Mouse (Mus musculus): Measurements from ENCODE around the gene Gm8108. TPM values are rescaled to one million over a fixed set of nuclear protein-coding genes. Genes with fewer than 3 reads are reported as not detected.
"Not testable (repeated sequence)": the region's sequence is repeated elsewhere in the genome, so short reads cannot be mapped to it uniquely, and the experiment has no call there.

The Gm8108 gene
- 0.18 TPM in 1 of 2 replicates, not detected in the other for polyA plus RNA-seq (2015; fragmentation: Nextera tagmentation; extraction: Ambion mirVana)

GRCm38 (mm10) chr14:4110426-4110825 lies at the start of gene Gm8108:
Gene Gm8108, plus strand, starts transcription at chr14:4110526.
- 7% methylated on average over 35 of the region's 37 CpGs for WGBS
- Histone ChIP-seq H3K9ac (peak within 1 kb of the TSS; percentile 25; the same call in 1 of the 2 replicates), H3K4me3 (peak within 1 kb of the TSS; percentile 44), H3K4me2 (replicated peaks) (peak within 1 kb of the TSS; percentile 61)
- not testable (repeated sequence) for H3K4me1 ChIP-seq; H3K9me3 ChIP-seq; H3K27me3 ChIP-seq; ATAC-seq (ENCODE audit: low FRiP score, low read depth); H3K27ac ChIP-seq; H3K36me3 ChIP-seq

GRCm38 (mm10) chr14:4083820-4084219 lies 26.5 kb upstream of the Gm8108 start, which contains the start of gene Gm3115:
Gene Gm3115, plus strand, starts transcription at chr14:4084120.
- not testable (repeated sequence) for H3K4me3 ChIP-seq; H3K27me3 ChIP-seq; H3K4me2 ChIP-seq (replicated peaks); H3K9me3 ChIP-seq; H3K9ac ChIP-seq; H3K36me3 ChIP-seq; H3K4me1 ChIP-seq; ATAC-seq (ENCODE audit: low FRiP score, low read depth); H3K27ac ChIP-seq
- 51% methylated on average over 3 of the region's 3 CpGs for WGBS

- H3K27ac ChIP-seq; H3K36me3 ChIP-seq; H3K4me2 ChIP-seq (replicated peaks); H3K27me3 ChIP-seq; ATAC-seq (ENCODE audit: low FRiP score, low read depth); H3K4me3 ChIP-seq; H3K9ac ChIP-seq; H3K4me1 ChIP-seq; H3K9me3 ChIP-seq: not testable (repeated sequence)
- WGBS: 86% methylated on average over 4 of the region's 4 CpGs
Observed at GRCm38 (mm10) chr14:4141646-4142045, 31.3 kb downstream of the Gm8108 start.

- not testable (repeated sequence) for H3K27ac ChIP-seq; H3K9me3 ChIP-seq; H3K27me3 ChIP-seq; H3K4me2 ChIP-seq (replicated peaks); H3K36me3 ChIP-seq; H3K4me1 ChIP-seq; H3K9ac ChIP-seq; H3K4me3 ChIP-seq; ATAC-seq (ENCODE audit: low FRiP score, low read depth)
- 31% methylated on average over 1 of the region's 2 CpGs for WGBS
Observed at GRCm38 (mm10) chr14:4164730-4165129, 54.4 kb downstream of the Gm8108 start, which contains the start of gene Gm3127. Gene Gm3127, plus strand, starts transcription at chr14:4165030.

- not testable (repeated sequence) for H3K27ac ChIP-seq; H3K4me1 ChIP-seq; H3K9ac ChIP-seq; H3K27me3 ChIP-seq; ATAC-seq (ENCODE audit: low FRiP score, low read depth); H3K9me3 ChIP-seq; H3K36me3 ChIP-seq
- Histone ChIP-seq H3K4me3 (peak overlapping the region; percentile 37), H3K4me2 (replicated peaks) (peak overlapping the region; percentile 64)
- 10% methylated on average over 11 of the region's 14 CpGs for WGBS
Observed at GRCm38 (mm10) chr14:4182030-4182429, 71.7 kb downstream of the Gm8108 start.

Other genes starting within 250 kb of the Gm8108 start
- gene Gm2916, start 226.4 kb upstream of the Gm8108 start, polyA plus RNA-seq (2015; fragmentation: Nextera tagmentation; extraction: Ambion mirVana): not detected in 2 replicates
- not detected in 2 replicates for gene Gm3029, start 178.8 kb upstream of the Gm8108 start, polyA plus RNA-seq (2015; fragmentation: Nextera tagmentation; extraction: Ambion mirVana)
- not detected in 2 replicates for gene Gm3095, start 147.0 kb upstream of the Gm8108 start, polyA plus RNA-seq (2015; fragmentation: Nextera tagmentation; extraction: Ambion mirVana)
- gene Gm3099, start 112.1 kb upstream of the Gm8108 start, polyA plus RNA-seq (2015; fragmentation: Nextera tagmentation; extraction: Ambion mirVana): not detected in 2 replicates
- 0.19 and 0.28 TPM in 2 replicates for gene Gm5796, start 86.6 kb upstream of the Gm8108 start, polyA plus RNA-seq (2015; fragmentation: Nextera tagmentation; extraction: Ambion mirVana)
- gene Gm3115, start 26.4 kb upstream of the Gm8108 start, polyA plus RNA-seq (2015; fragmentation: Nextera tagmentation; extraction: Ambion mirVana): not detected in 2 replicates
- not detected in 2 replicates for gene Gm3127, start 54.5 kb downstream of the Gm8108 start, polyA plus RNA-seq (2015; fragmentation: Nextera tagmentation; extraction: Ambion mirVana)
- 0.33 and 0.43 TPM in 2 replicates for gene Gm2974, start 72.0 kb downstream of the Gm8108 start, polyA plus RNA-seq (2015; fragmentation: Nextera tagmentation; extraction: Ambion mirVana)
- gene Gm3138, start 139.1 kb downstream of the Gm8108 start, polyA plus RNA-seq (2015; fragmentation: Nextera tagmentation; extraction: Ambion mirVana): not detected in 2 replicates
- not detected in 2 replicates for gene Gm3149, start 206.8 kb downstream of the Gm8108 start, polyA plus RNA-seq (2015; fragmentation: Nextera tagmentation; extraction: Ambion mirVana)
- gene 2610042L04Rik, start 224.2 kb downstream of the Gm8108 start, polyA plus RNA-seq (2015; fragmentation: Nextera tagmentation; extraction: Ambion mirVana): 0.15 and 0.38 TPM in 2 replicates